Mouse (Mus musculus) hindbrain, embryonic 13.5 days (tissue): ENCODE results near the gene Dbi. TPM values are rescaled to one million over a fixed set of nuclear protein-coding genes. Genes with fewer than 3 reads are reported as not detected.
"Not testable (repeated sequence)": the region's sequence is repeated elsewhere in the genome, so short reads cannot be mapped to it uniquely, and the experiment has no call there.

Experiments
- ATAC-seq: fragments of 200-750 bp; cut with Nextera tagmentation; 2 replicates; pipeline ENCODE4 v1.8.0; 2017; ENCODE audit warnings: moderate TSS enrichment; ENCODE audit not compliant: low FRiP score
- H3K27ac ChIP-seq: fragments of 300-500 bp; sonication (generic); 2 replicates; pipeline ENCODE4 v1.5.1; 2015; ENCODE audit warnings: inconsistent platforms, mild to moderate bottlenecking, moderate library complexity
- H3K27me3 ChIP-seq: fragments of 300-500 bp; sonication (generic); 2 replicates; pipeline ENCODE4 v1.6.1; 2015; ENCODE audit warnings: mild to moderate bottlenecking, inconsistent platforms
- H3K36me3 ChIP-seq: fragments of 300-500 bp; sonication (generic); 2 replicates; pipeline ENCODE4 v1.6.1; 2015; ENCODE audit warnings: mild to moderate bottlenecking, inconsistent platforms
- H3K4me1 ChIP-seq: fragments of 300-500 bp; sonication (generic); replicated peaks from 2 replicates; pipeline ENCODE4 v1.6.1; 2015; ENCODE audit warnings: inconsistent platforms
- H3K4me2 ChIP-seq: fragments of 300-500 bp; sonication (generic); 2 replicates; pipeline ENCODE4 v1.6.1; 2015; ENCODE audit warnings: inconsistent platforms, mild to moderate bottlenecking, moderate library complexity
- H3K4me3 ChIP-seq: fragments of 300-500 bp; sonication (generic); 2 replicates; pipeline ENCODE4 v1.5.1; 2015; ENCODE audit warnings: mild to moderate bottlenecking, inconsistent platforms
- H3K9ac ChIP-seq: fragments of 300-500 bp; sonication (generic); 2 replicates; pipeline ENCODE4 v1.6.1; 2015; ENCODE audit warnings: mild to moderate bottlenecking, inconsistent platforms
- H3K9me3 ChIP-seq: fragments of 300-500 bp; sonication (generic); 2 replicates; pipeline ENCODE4 v1.6.1; 2016; ENCODE audit warnings: inconsistent platforms
- WGBS: fragments of 180-500 bp; shearing (Covaris S2); methylation state at CpG from one replicate; pipeline ENCODE4 v1.1.7; 2015; 5-methylcytosine and 5-hydroxymethylcytosine counted together
- polyA plus RNA-seq: library from polyadenylated mRNA; unstranded; fragments of >200 nt; fragmentation: Nextera tagmentation; extraction: Ambion mirVana; gene quantifications from 2 replicates; pipeline ENCODE4 v1.2.1, GENCODE M21; 2015

The Dbi gene
- polyA plus RNA-seq, 1 experiment from 2014 or later: 1,361 TPM

DNA sequence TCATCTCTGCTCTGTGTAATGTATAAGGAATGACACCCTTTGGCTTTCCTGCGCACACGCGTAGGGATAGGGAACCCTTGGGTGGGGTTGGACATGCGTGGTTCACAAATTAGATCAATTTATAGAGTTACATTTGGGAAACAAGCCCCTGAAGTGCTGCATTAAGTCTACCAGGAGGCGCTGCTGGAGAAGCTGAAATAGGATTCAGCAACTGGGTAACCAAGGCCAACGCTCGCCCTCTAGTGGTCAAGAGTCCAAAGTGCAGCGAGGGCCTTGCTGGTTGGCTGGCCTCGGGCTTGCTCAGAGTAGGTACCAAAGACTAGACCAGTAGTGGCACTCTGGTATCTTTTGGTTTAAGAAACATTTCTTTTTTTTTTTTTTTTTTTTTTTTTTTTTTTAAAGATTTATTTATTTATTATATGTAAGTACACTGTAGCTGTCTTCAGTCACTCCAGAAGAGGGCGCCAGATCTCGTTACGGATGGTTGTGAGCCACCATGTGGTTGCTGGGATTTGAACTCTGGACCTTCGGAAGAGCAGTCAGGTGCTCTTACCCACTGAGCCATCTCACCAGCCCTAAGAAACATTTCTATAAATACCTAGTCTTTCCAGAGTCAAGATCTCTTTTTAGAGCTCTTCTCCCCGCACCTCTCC, 27.3 kb downstream of the Dbi start:
- not testable (repeated sequence) for H3K9ac ChIP-seq, H3K4me3 ChIP-seq, H3K27me3 ChIP-seq, H3K4me2 ChIP-seq, H3K4me1 ChIP-seq, H3K36me3 ChIP-seq, H3K27ac ChIP-seq, ATAC-seq, H3K9me3 ChIP-seq
- 54% methylated on average over 11 of the region's 14 CpGs for WGBS

DNA sequence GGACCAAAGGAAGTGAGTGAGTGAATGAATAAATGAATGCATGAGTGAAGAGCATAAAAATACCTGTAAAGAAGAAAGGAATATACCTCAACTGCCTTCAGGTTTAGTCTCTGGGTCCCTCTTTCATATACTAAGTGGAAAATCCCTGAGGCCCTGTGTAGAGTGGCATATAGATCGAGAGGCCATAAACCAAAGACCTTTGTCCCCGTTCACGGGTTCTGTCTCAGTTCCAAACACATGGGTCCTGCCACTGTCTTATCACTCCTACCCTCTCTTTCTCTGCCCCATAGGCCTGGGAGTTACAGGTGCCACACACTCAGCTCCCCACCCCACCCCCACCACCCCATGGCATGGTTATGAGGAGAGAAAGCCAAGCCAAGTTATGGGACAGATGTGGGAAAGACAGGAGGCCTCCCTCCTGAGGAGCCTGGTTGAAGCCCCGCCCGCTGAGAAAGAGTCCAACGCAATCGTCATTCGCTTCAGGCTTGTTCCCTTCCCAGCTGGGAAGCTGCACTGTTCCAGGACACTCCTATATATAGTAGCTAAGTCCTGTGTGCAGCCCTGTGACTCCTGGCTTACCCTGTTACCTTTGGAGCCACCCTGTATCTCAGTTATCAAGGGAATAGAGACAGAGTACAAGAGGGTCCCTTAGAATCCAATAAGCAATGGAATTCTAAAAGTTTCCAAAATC, 29.9 kb downstream of the Dbi start:
- Histone ChIP-seq H3K9me3 (no peaks in the 10 kb centered on the region), H3K4me3 (no peak overlapping the region), H3K9ac (no peak overlapping the region), H3K27ac (no peak overlapping the region), H3K36me3 (no peaks in the 10 kb centered on the region), H3K27me3 (no peaks in the 10 kb centered on the region), H3K4me1 (no peaks in the 10 kb centered on the region), H3K4me2 (no peak overlapping the region)
- WGBS: 87% methylated on average over 8 of the region's 8 CpGs
- no peak for ATAC-seq

DNA sequence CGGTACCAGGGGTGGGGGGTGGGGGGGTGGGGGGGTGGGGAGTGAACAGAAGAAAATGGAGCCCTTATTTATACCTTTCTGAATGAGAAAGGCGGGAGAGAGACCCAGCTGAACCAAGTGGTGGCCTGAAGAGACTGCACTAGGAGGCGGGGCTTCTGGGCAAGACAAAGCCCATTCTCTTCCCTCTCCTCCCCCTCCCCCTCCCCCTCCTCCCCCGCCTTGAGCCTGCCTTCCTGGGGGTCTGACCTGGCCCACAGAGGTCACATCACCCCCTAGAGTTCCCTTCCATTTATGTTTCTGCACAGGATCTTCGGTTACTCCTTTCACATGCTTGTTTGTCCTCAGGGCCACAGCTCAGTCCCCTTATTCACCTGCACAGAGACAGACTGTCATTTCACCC, 31.7 kb downstream of the Dbi start:
- 9% methylated on average over 5 of the region's 5 CpGs for WGBS
- no peaks in the 10 kb centered on the region for H3K4me1 ChIP-seq
- ATAC-seq: no peak

DNA sequence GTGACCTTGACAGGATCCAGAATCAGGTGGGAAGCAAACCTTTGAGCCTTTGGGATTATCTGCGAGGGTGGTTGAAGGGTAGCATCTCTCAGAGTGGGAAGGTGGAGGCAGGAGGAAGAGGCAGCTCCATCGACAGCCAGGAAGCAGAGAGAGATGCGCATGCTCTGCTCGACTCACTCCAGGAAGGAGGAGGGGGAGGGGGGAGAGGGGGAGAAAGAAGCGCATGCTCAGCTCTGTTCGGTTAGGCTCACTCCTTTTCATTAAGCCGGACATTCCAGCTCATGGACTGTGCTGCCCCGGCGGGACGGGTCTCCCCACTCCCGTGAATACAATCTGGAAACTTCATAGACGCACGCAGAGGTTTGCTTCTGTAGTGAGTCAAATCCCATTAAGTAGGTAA, 34.2 kb downstream of the Dbi start:
- ATAC-seq: no peak
- Histone ChIP-seq H3K27ac (no peak overlapping the region), H3K9me3 (no peaks in the 10 kb centered on the region), H3K27me3 (no peaks in the 10 kb centered on the region), H3K4me1 (no peaks in the 10 kb centered on the region), H3K9ac (no peak overlapping the region), H3K4me2 (no peak overlapping the region), H3K4me3 (no peak overlapping the region), H3K36me3 (no peaks in the 10 kb centered on the region)
- 62% methylated on average over 13 of the region's 13 CpGs for WGBS

More for the DNA sequence above, 31.7 kb downstream of the Dbi start:
- Histone ChIP-seq H3K27me3 (no peaks in the 10 kb centered on the region), H3K27ac (no peak overlapping the region), H3K9ac (no peak overlapping the region), H3K4me2 (no peak overlapping the region), H3K9me3 (no peaks in the 10 kb centered on the region), H3K36me3 (no peaks in the 10 kb centered on the region), H3K4me3 (no peak overlapping the region)

DNA sequence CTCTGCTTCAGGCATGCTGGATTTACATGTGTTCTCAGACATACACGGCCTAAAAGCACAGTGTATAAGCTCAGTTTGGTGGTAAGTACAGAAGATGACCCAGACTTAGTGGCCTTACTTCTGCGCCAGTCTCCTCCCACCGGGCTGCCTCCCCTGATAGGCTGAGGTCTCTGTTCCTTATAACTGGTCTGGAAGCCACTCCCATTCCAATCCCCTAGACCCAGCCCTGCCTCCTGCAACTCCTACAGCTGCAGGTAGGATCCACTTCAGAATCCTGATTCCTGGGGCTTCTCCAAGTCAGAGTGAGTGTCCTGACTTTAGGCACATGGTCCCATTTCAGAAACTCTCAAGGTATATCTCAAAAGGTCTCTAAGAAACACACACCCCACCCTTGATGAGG, 35.2 kb downstream of the Dbi start:
- H3K9me3 ChIP-seq: no peaks in the 10 kb centered on the region
- no peaks in the 10 kb centered on the region for H3K27me3 ChIP-seq
- no peaks in the 10 kb centered on the region for H3K4me1 ChIP-seq
- no peak overlapping the region for H3K27ac ChIP-seq
- no peaks in the 10 kb centered on the region for H3K36me3 ChIP-seq
- 66% methylated on average over 3 of the region's 3 CpGs for WGBS
- H3K4me2 ChIP-seq: no peak overlapping the region
- H3K9ac ChIP-seq: no peak overlapping the region
- no peak overlapping the region for H3K4me3 ChIP-seq
- no peak for ATAC-seq

DNA sequence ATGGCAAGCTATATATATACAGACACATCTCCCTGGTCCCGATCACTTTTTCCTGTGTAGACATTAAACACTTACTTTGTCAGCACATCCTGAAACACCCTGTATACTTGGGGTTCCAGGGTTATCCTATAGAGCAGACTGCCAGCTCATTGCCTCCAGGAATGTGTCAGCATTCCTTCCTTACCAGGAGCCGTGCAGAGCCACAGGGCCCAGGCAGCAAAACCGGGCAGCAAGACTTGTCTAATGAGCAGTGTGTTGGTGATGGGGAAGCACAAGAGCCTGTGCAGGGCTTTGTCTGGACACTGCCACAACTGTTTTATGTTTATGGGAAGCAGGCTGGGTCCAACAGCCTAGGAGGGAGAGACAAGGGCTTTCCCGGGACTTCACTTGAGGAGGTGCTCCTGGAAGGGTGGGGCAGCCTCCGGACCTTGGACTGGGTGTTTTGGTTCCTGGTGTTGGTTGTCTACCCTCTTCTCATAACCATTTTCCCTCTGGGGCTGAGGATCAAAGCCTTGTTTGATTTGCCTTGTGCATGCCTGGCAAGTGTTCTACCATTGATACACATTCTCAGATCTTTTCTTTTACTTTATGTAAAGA, 36.9 kb downstream of the Dbi start:
- Histone ChIP-seq H3K4me2 (no peak overlapping the region), H3K9me3 (no peaks in the 10 kb centered on the region), H3K27me3 (no peaks in the 10 kb centered on the region), H3K27ac (no peak overlapping the region), H3K4me1 (no peaks in the 10 kb centered on the region), H3K4me3 (no peak overlapping the region), H3K36me3 (no peaks in the 10 kb centered on the region), H3K9ac (no peak overlapping the region)
- WGBS: 63% methylated on average over 5 of the region's 5 CpGs
- ATAC-seq: no peak

DNA sequence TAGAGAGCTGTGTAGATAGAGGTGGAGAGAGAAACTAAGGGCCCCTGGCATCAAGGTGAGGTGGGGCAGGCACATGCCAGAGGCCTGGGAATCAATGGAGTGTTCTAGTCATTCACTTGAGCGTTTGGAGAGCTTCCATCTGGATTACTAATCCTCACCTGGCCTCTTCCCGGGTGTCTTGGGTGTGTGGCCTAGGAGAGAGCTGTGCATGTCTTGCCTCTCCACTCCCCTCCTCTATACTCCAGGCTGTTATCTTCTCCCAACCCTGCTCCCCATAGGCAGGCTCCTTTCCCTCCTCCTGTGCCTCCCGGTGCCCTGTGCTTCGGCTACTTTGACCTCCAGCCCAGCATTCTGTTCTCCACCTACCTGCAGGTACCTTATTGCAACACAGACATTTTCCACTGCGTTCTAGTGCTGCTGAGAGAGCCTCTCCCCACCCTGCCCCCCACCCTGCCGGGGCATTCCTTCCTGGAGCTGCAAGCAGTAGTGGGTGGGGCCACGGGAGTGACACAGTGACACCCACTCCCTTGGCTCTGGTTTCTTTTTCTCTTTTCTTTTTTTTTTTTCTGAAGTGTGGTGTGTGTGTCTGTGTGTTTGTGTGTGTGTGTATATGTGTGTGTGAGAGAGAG, 37.8 kb downstream of the Dbi start:
- no peak overlapping the region for H3K27ac ChIP-seq
- 48% methylated on average over 7 of the region's 7 CpGs for WGBS
- H3K4me3 ChIP-seq: no peak overlapping the region
- no peaks in the 10 kb centered on the region for H3K36me3 ChIP-seq
- no peaks in the 10 kb centered on the region for H3K27me3 ChIP-seq
- no peak overlapping the region for H3K9ac ChIP-seq
- 0 out of 2 replicates have a peak, but pooled peaks cover 1% of the 10 kb centered on the region for H3K4me1 ChIP-seq
- no peak for ATAC-seq
- no peaks in the 10 kb centered on the region for H3K9me3 ChIP-seq
- no peak overlapping the region for H3K4me2 ChIP-seq

DNA sequence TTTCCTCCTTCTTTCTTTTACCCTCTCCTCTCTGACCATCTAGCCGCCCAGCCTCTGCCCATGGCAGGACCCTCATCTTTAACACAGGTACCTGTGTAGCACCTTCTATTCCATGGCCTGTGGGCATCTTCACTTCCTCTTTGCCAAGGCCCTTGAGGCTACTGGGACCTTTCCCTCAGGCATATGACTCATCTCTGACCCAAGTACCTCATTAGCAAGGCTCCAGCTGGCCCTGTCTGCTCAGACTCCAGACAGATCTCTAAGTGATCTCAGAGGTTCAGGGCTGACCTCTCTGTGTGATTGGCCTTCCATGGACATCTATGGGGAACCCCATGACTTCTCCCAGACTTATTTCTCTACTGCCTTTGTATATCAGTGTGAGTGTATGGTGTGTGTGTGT, 40.2 kb downstream of the Dbi start:
- no peak for ATAC-seq
- H3K9me3 ChIP-seq: no peaks in the 10 kb centered on the region
- H3K4me2 ChIP-seq: no peak overlapping the region
- H3K4me1 ChIP-seq: 0 out of 2 replicates have a peak, but pooled peaks cover 6% of the 10 kb centered on the region
- no peaks in the 10 kb centered on the region for H3K36me3 ChIP-seq
- WGBS: 100% methylated on average over 1 of the region's 1 CpGs
- H3K9ac ChIP-seq: no peak overlapping the region
- no peak overlapping the region for H3K27ac ChIP-seq
- H3K4me3 ChIP-seq: no peak overlapping the region
- peaks cover 6% of the 10 kb centered on the region; the same call in 1 of the 2 replicates for H3K27me3 ChIP-seq

DNA sequence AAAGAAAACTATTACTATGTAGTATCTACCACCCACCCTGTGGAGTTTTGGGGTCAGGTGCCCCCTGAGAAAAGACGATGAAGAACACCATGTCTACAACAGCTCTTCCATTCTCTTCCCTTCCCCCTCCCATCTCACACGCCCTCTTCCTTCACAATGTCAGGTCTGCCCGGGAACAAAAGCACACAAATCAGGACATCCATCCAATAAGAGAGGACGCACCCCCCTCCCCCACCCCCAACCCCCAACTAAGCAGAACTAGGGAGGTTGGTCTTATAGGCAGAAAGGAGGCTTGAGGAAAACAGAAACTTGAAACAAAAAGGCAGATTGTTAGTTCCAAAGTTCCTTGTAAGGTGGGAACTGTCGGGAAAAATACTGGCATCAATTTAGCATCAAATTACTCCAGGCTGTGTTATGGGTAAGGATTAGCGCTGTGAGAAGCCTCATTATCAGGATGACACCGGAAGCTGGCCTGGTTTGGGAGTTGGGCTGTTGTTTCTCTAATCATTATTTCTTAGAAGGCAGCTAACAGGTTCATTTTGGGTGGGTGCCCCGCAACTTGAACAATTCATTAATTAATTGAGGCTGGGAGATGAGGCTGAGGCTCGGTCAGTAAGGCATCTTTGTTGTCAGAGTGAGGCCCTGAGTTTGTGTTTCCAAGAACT, 43.0 kb downstream of the Dbi start:
- Histone ChIP-seq H3K4me2 (no peak overlapping the region), H3K27me3 (peaks cover 32% of the 10 kb centered on the region), H3K9ac (no peak overlapping the region), H3K27ac (no peak overlapping the region), H3K4me3 (no peak overlapping the region), H3K9me3 (no peaks in the 10 kb centered on the region), H3K4me1 (peaks cover 21% of the 10 kb centered on the region), H3K36me3 (no peaks in the 10 kb centered on the region)
- ATAC-seq: no peak
- 19% methylated on average over 9 of the region's 9 CpGs for WGBS

DNA sequence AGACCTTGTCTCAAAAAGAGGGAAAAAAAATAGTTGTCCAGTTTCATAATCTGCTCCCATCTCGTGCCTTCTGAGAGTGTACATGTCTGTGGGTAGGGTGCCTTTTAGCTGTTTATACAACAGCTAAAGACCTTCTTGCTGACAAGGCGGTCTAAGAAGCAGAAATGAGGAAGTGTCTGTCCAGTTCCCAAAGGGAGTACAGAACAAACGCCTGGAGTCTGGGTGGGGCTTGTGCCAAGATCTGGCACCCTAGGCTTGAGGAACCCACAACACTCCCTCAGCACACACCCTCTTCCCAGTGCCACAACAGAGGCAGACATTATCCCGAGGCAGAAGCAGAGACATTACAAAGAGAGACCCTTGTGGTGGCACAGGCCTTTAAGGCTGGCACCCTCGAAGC, 45.4 kb downstream of the Dbi start:
- Histone ChIP-seq H3K27me3 (peaks cover 51% of the 10 kb centered on the region), H3K4me1 (peaks cover 25% of the 10 kb centered on the region), H3K4me2 (no peak overlapping the region), H3K4me3 (no peak overlapping the region), H3K9ac (no peak overlapping the region), H3K36me3 (no peaks in the 10 kb centered on the region), H3K27ac (no peak overlapping the region), H3K9me3 (no peaks in the 10 kb centered on the region)
- WGBS: 83% methylated on average over 5 of the region's 5 CpGs
- no peak for ATAC-seq

DNA sequence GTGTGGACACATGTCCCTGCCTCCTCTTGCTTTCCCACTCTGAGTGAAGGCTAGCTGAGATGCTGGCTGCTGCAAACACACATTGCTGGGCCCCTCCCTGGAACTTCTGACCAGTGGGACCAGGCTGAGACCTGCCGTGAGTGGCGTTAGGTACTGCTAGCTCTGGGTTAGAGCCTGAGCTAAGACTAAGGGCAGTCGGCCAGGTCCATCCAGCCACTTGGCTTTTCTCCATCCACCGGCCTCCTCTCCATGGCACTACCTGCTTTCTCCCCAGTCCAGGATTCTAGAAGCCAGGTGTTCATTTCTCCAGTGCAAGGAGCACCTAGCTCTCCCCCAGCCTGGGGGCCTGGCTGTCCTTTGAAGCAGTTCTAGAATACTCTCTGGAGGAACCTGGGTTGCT, 45.9 kb downstream of the Dbi start:
- H3K4me3 ChIP-seq: no peak overlapping the region
- H3K4me2 ChIP-seq: no peak overlapping the region
- H3K4me1 ChIP-seq: peaks cover 25% of the 10 kb centered on the region
- H3K36me3 ChIP-seq: no peaks in the 10 kb centered on the region
- H3K27me3 ChIP-seq: peaks cover 51% of the 10 kb centered on the region
- H3K9me3 ChIP-seq: no peaks in the 10 kb centered on the region
- ATAC-seq: no peak
- H3K9ac ChIP-seq: no peak overlapping the region
- no peak overlapping the region for H3K27ac ChIP-seq
- 83% methylated on average over 4 of the region's 4 CpGs for WGBS

DNA sequence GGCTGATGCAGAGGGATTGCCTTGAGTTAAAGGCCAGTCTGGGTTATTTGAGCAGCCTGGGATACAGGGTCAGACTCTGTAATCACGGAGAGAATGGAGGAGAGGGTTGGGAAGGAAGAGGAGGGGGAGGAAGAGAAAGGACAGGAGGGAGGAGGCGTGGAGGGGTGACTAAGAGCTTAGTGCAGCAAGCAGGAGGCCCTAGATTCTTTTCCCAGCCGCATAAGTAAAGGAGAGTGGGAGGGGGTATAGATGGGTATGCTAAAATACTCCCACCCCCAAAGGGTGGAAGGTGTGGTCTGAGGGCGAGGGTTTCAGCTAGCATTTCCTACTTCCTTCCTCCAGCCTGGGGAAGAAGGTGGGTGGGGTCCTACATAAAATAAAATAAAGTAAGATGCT, 46.6 kb downstream of the Dbi start:
- H3K27ac ChIP-seq: no peak overlapping the region
- H3K27me3 ChIP-seq: peaks cover 51% of the 10 kb centered on the region
- no peaks in the 10 kb centered on the region for H3K9me3 ChIP-seq
- no peak for ATAC-seq
- peaks cover 25% of the 10 kb centered on the region for H3K4me1 ChIP-seq
- peak overlapping the region; percentile 76 for H3K4me2 ChIP-seq
- no peak overlapping the region for H3K4me3 ChIP-seq
- H3K9ac ChIP-seq: no peak overlapping the region
- no peaks in the 10 kb centered on the region for H3K36me3 ChIP-seq
- 24% methylated on average over 4 of the region's 4 CpGs for WGBS
